Mouse (Mus musculus) MEL (cell line): ENCODE data around the gene Pi4ka.

Source experiments
- CHD2 ChIP-seq: IDR thresholded peaks from 2 replicates; pipeline ENCODE4 v1.6.1; 2011; ENCODE audit warnings: low read length, improper control_type of control experiment
- CTCF ChIP-seq, 3 experiments: IDR thresholded peaks in 2 of 3; conservative IDR thresholded peaks in 1 of 3; 2 replicates each; pipeline ENCODE4 v1.5.1; 2011 to 2012; ENCODE audit warnings: low read length in 3 of 3, low read depth in 2 of 3, mild to moderate bottlenecking in 2 of 3, improper control_type of control experiment in 1 of 3, inconsistent platforms in 1 of 3, mixed read lengths in 1 of 3, moderate library complexity in 1 of 3; ENCODE audit not compliant: control insufficient read depth in 1 of 3, insufficient read depth in 1 of 3, poor library complexity in 1 of 3, severe bottlenecking in 1 of 3
- E2F4 ChIP-seq: IDR thresholded peaks from 2 replicates; pipeline ENCODE4 v1.6.1; 2011; ENCODE audit warnings: low read depth, low read length, improper control_type of control experiment, borderline replicate concordance
- POLR2A ChIP-seq, 2 experiments: IDR thresholded peaks; 2 replicates each; pipeline ENCODE4 v1.6.1; 2011 to 2012; ENCODE audit warnings: low read length in 2 of 2, mild to moderate bottlenecking in 2 of 2, control low read depth in 1 of 2, improper control_type of control experiment in 1 of 2, low read depth in 1 of 2, moderate library complexity in 1 of 2; ENCODE audit not compliant: control insufficient read depth in 1 of 2, insufficient read depth in 1 of 2, poor library complexity in 1 of 2
- POLR2AphosphoS5 ChIP-seq: IDR thresholded peaks from 2 replicates; pipeline ENCODE4 v1.6.1; 2012; ENCODE audit warnings: low read depth, borderline replicate concordance, mild to moderate bottlenecking, inconsistent platforms, low read length, moderate library complexity, mixed read lengths
- ZKSCAN1 ChIP-seq: IDR thresholded peaks from 2 replicates; pipeline ENCODE4 v1.6.1; 2012; ENCODE audit warnings: low read depth, mild to moderate bottlenecking, inconsistent platforms, low read length, improper control_type of control experiment, moderate library complexity

DNA sequence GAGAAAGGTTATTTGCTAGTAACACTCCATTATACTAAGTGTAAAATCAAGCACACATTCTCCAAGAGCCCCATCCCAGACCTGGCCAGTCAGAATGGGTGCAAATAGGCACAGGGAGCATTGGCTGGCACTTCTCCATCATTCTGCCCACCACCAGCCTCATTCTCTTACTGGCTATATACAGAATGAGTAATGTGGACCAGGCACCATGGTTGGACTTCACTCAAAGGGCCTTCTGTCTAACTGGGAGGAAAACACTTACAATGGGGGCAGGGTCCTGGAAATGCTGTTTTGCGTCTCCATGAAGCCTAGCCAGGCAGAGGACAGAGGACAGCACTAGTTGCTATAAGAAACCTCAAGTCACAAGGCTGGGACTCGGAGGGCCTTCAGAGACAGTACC is 80.0 kb downstream of the Pi4ka start:
- TF ChIP-seq POLR2A (IDR thresholded peaks at IDR 0.05; ENCODE audit: control insufficient read depth in 1 of 2, insufficient read depth in 1 of 2, low read depth in 1 of 2, low read length in 2 of 2, poor library complexity in 1 of 2) (no peak), E2F4 (no peak), CHD2 (no peak), CTCF (IDR thresholded peaks at IDR 0.05 in 2 of 3, conservative IDR thresholded peaks at IDR 0.05 in 1 of 3; ENCODE audit: control insufficient read depth in 1 of 3, insufficient read depth in 1 of 3, low read depth in 2 of 3, low read length in 3 of 3, poor library complexity in 1 of 3, severe bottlenecking in 1 of 3) (no peak), ZKSCAN1 (no peak), POLR2AphosphoS5 (no peak)
